Mouse (Mus musculus) midbrain, embryonic 10.5 days (tissue): ENCODE measurements around the gene Cd83. TPM values are rescaled to one million over a fixed set of nuclear protein-coding genes. Genes with fewer than 3 reads are reported as not detected.

Experiments used
- DNase-seq: peaks from one replicate; pipeline ENCODE4 v3.0.0-alpha.2; 2017; ENCODE audit warnings: low spot score
- H3K27ac ChIP-seq: fragments of 300-500 bp; sonication (generic); replicated peaks from 2 replicates; pipeline ENCODE4 v1.5.1; 2016; ENCODE audit warnings: mild to moderate bottlenecking
- H3K27me3 ChIP-seq: fragments of 300-500 bp; sonication (generic); 2 replicates; pipeline ENCODE4 v1.6.1; 2016; ENCODE audit warnings: low read depth, mild to moderate bottlenecking; ENCODE audit not compliant: poor library complexity, severe bottlenecking
- H3K36me3 ChIP-seq: fragments of 300-500 bp; sonication (generic); 2 replicates; pipeline ENCODE4 v1.6.1; 2016; ENCODE audit warnings: mild to moderate bottlenecking, moderate library complexity
- H3K4me1 ChIP-seq: fragments of 300-500 bp; sonication (generic); 2 replicates; pipeline ENCODE4 v1.6.1; 2016
- H3K4me3 ChIP-seq: fragments of 300-500 bp; sonication (generic); 2 replicates; pipeline ENCODE4 v1.5.1; 2016; ENCODE audit warnings: mild to moderate bottlenecking, moderate library complexity
- H3K9me3 ChIP-seq: fragments of 300-500 bp; sonication (generic); replicated peaks from 2 replicates; pipeline ENCODE4 v1.6.1; 2016; ENCODE audit warnings: mild to moderate bottlenecking
- WGBS: fragments of 180-500 bp; shearing (Covaris S2); methylation state at CpG from one replicate; pipeline ENCODE4 v1.1.7; 2016; 5-methylcytosine and 5-hydroxymethylcytosine counted together
- polyA plus RNA-seq: library from polyadenylated mRNA; unstranded; fragments of >200 nt; fragmentation: Nextera tagmentation; extraction: Ambion mirVana; gene quantifications from 2 replicates; pipeline ENCODE4 v1.2.1, GENCODE M21; 2016

Cd83 gene
- polyA plus RNA-seq, 1 experiment from 2014 or later, result 4.7 TPM

DNA sequence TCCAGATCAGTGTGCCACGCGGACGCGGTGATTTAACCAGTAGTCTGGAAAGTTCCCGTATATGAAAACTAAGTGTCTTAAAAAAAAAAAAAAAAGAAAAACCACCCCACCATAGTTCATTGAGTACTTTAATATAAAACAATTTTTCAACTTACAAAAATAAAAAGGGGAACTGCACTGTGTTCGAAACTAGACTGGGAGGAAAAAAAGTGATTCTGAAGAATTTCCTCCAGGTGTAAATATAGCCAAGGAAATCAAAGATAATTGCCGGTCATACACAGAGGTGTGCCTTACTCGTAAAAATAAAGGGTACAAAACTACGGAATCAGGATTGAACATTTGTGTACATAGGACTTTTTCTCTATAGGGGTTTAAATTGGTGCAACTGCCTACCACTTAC, 21.7 kb upstream of the Cd83 start:
- 92% methylated on average over 9 of the region's 9 CpGs for WGBS
- DNase-seq, result no peak
- no peak overlapping the region for H3K27ac ChIP-seq
- H3K4me3 ChIP-seq, result no peak overlapping the region
- no peaks in the 10 kb centered on the region for H3K9me3 ChIP-seq
- H3K36me3 ChIP-seq, result no peaks in the 10 kb centered on the region
- peaks cover 4% of the 10 kb centered on the region; the same call in 1 of the 2 replicates for H3K4me1 ChIP-seq
- no peaks in the 10 kb centered on the region for H3K27me3 ChIP-seq

DNA sequence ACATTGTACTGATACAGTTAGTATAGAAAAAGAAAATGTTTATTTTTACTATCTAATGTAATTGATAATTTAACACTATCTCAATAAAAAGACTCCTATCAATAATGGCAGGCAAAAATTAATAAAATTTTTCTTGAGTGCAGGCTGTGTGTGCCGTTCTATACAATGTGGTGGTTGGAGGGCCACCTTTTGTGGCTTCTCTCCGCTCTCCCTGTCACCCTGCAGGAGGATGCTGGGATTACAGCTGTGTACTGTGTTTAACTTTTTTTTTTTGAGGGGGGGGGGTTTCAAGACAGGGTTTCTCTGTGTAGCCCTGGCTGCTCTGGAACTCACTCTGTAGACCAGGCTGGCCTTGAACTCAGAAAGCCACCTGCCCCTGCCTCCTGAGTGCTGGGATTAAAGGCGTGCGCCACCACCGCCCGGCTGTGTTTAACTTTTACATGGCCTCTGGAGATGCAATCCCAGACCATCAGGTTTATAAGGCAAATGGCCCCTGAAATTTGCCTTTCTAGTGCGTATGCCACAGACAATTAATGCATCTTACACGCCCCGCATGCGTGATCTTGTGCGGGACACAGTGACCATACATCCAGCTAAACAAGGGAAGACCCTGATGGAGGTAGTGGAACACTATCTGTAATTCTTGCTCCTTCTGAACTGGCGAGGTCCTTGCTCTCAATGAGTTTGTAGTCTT, 21.1 kb upstream of the Cd83 start:
- WGBS, result 96% methylated on average over 12 of the region's 12 CpGs
- Histone ChIP-seq H3K36me3 (no peaks in the 10 kb centered on the region), H3K4me3 (no peak overlapping the region), H3K4me1 (peaks cover 4% of the 10 kb centered on the region; the same call in 1 of the 2 replicates), H3K27me3 (no peaks in the 10 kb centered on the region), H3K27ac (no peak overlapping the region), H3K9me3 (no peaks in the 10 kb centered on the region)
- DNase-seq, result no peak

DNA sequence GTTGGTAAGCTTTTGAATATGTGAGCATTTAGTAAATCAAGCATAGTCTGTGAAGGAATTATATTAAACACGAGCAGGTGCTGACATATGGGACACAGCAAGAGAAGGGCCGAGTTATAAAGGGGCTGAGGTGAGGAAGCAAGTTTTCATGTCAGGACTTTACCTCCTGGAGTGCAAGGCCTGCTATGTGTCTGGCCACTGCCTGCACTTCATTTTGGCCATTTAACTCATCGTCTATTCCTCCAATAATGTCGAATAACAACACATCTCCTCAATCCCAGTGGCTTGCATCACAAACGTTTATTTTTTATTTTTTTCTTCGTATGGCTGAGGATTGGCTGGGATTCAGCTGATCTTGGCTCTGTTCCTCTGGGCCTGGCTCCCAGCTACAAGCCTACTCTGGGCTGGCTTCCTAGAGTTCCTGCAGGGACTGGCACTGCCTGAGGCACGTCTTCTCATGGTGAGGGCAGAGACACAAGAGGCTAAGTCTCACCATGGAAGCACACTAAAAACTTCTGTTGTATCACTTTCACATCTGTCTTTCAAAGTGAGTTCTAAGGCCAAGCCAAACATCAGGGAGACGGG, 20.5 kb upstream of the Cd83 start:
- no peak for DNase-seq
- WGBS, result 89% methylated on average over 8 of the region's 8 CpGs

GRCm38 (mm10) chr13:43765293-43765814, 19.2 kb upstream of the Cd83 start:
- no peak overlapping the region for H3K27ac ChIP-seq
- H3K27me3 ChIP-seq, result no peaks in the 10 kb centered on the region
- DNase-seq, result no peak
- no peaks in the 10 kb centered on the region for H3K9me3 ChIP-seq
- H3K36me3 ChIP-seq, result no peaks in the 10 kb centered on the region
- no peak overlapping the region for H3K4me3 ChIP-seq
- peaks cover 4% of the 10 kb centered on the region; the same call in 1 of the 2 replicates for H3K4me1 ChIP-seq
- WGBS, result 82% methylated on average over 11 of the region's 11 CpGs

More for the DNA sequence above, 20.5 kb upstream of the Cd83 start:
- no peaks in the 10 kb centered on the region for H3K9me3 ChIP-seq
- H3K27me3 ChIP-seq, result no peaks in the 10 kb centered on the region
- peaks cover 4% of the 10 kb centered on the region; the same call in 1 of the 2 replicates for H3K4me1 ChIP-seq
- H3K36me3 ChIP-seq, result no peaks in the 10 kb centered on the region
- no peak overlapping the region for H3K4me3 ChIP-seq
- no peak overlapping the region for H3K27ac ChIP-seq

- Histone ChIP-seq H3K27me3 (no peaks in the 10 kb centered on the region), H3K27ac (no peak overlapping the region), H3K9me3 (no peaks in the 10 kb centered on the region), H3K4me1 (peaks cover 4% of the 10 kb centered on the region; the same call in 1 of the 2 replicates), H3K4me3 (no peak overlapping the region), H3K36me3 (no peaks in the 10 kb centered on the region)
- no peak for DNase-seq
- 85% methylated on average over 7 of the region's 7 CpGs for WGBS
Measured at GRCm38 (mm10) chr13:43766786-43767680, 17.5 kb upstream of the Cd83 start.

DNA sequence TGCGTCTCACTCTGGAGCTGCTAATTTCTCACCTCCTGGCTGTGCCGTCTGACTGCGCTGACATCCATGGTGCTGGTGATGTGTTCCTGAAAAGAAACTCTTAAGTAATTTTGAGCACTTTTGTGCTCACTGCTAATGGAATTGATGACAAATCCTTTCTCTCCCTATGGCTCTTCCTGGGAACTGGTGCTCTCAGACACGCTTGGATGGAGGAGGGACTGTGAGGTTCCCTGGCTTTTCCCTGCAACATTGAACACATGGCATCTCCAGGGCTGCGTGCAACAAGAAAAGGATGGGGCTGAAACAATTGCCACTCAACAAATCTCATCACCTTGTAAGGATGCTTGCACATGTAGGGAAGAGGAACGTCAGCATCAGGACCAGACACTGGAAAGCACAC, 11.6 kb upstream of the Cd83 start:
- H3K4me3 ChIP-seq, result no peak overlapping the region
- no peaks in the 10 kb centered on the region for H3K36me3 ChIP-seq
- peaks cover 10% of the 10 kb centered on the region for H3K4me1 ChIP-seq
- H3K9me3 ChIP-seq, result no peaks in the 10 kb centered on the region
- WGBS, result 85% methylated on average over 6 of the region's 6 CpGs
- no peak overlapping the region for H3K27ac ChIP-seq
- peaks cover 7% of the 10 kb centered on the region; the same call in 1 of the 2 replicates for H3K27me3 ChIP-seq
- no peak for DNase-seq

- DNase-seq, result no peak
- H3K9me3 ChIP-seq, result no peaks in the 10 kb centered on the region
- H3K4me1 ChIP-seq, result peaks cover 13% of the 10 kb centered on the region
- 84% methylated on average over 15 of the region's 15 CpGs for WGBS
- no peak overlapping the region for H3K27ac ChIP-seq
- H3K4me3 ChIP-seq, result no peak overlapping the region
- peaks cover 11% of the 10 kb centered on the region for H3K27me3 ChIP-seq
- no peaks in the 10 kb centered on the region for H3K36me3 ChIP-seq
Measured at GRCm38 (mm10) chr13:43773965-43774566, 10.5 kb upstream of the Cd83 start.

- no peaks in the 10 kb centered on the region for H3K36me3 ChIP-seq
- H3K27ac ChIP-seq, result no peak overlapping the region
- H3K27me3 ChIP-seq, result peaks cover 11% of the 10 kb centered on the region
- no peaks in the 10 kb centered on the region for H3K9me3 ChIP-seq
- H3K4me3 ChIP-seq, result no peak overlapping the region
- DNase-seq, result no peak
- peaks cover 13% of the 10 kb centered on the region for H3K4me1 ChIP-seq
- 90% methylated on average over 13 of the region's 13 CpGs for WGBS
Measured at GRCm38 (mm10) chr13:43774605-43775426, 9.8 kb upstream of the Cd83 start.

- Histone ChIP-seq H3K36me3 (no peaks in the 10 kb centered on the region), H3K27me3 (peaks cover 11% of the 10 kb centered on the region), H3K27ac (no peak overlapping the region), H3K4me1 (peaks cover 13% of the 10 kb centered on the region), H3K9me3 (no peaks in the 10 kb centered on the region), H3K4me3 (no peak overlapping the region)
- WGBS, result 82% methylated on average over 2 of the region's 2 CpGs
- DNase-seq, result no peak
Measured at GRCm38 (mm10) chr13:43775427-43775733, 9.2 kb upstream of the Cd83 start.

- 67% methylated on average over 9 of the region's 9 CpGs for WGBS
- Histone ChIP-seq H3K9me3 (no peaks in the 10 kb centered on the region), H3K4me3 (no peak overlapping the region), H3K4me1 (peaks cover 13% of the 10 kb centered on the region), H3K27ac (0 out of 2 replicates have a peak overlapping the region, but pooled peaks have one; percentile 23), H3K36me3 (no peaks in the 10 kb centered on the region), H3K27me3 (peaks cover 20% of the 10 kb centered on the region)
- DNase-seq, result no peak
Measured at GRCm38 (mm10) chr13:43777321-43778002, 7.1 kb upstream of the Cd83 start.

DNA sequence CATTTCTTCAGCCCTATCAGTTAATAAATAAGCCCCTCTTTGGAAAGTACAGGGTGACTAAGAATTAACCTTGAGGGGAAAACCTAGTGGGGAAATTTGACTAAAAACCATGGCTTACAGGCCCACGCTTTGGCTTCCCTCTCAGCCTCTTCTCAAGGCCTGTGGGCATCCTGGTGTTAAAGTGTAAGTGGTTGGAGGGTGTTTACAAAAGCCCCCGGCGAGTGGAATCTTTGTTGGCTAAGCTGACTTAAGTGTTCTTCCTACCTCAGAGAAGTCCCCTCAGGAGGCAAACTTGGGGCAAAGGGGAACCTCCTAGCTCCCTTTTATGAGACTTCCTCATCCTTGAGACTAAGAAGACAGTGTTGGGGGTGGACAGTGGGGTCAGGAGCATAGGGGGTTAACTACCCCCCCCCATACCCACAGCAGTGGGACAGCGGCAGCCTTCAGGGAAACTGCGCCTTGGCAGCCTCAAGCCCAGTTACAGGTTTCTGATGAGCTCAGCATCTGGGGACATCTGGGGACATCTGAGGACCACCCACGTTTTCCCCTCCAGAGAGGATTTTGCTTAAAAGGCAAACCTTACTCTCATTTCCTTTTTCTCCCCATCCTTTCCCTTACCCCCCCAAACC, 6.4 kb upstream of the Cd83 start:
- Histone ChIP-seq H3K9me3 (no peaks in the 10 kb centered on the region), H3K36me3 (no peaks in the 10 kb centered on the region), H3K4me3 (no peak overlapping the region), H3K27me3 (peaks cover 27% of the 10 kb centered on the region), H3K27ac (no peak overlapping the region), H3K4me1 (peaks cover 13% of the 10 kb centered on the region)
- DNase-seq, result no peak
- 59% methylated on average over 6 of the region's 6 CpGs for WGBS
